Mouse (Mus musculus): ENCODE results near the gene Ndufa12. TPM values are rescaled to one million over a fixed set of nuclear protein-coding genes. Genes with fewer than 3 reads are reported as not detected.

Gene Ndufa12
- polyA plus RNA-seq, 1 experiment from 2014 or later, result 634 TPM

- Histone ChIP-seq H3K4me1 (replicated peaks) (no peaks in the 10 kb centered on the region), H3K4me2 (no peak overlapping the region), H3K9ac (no peak overlapping the region), H3K27ac (ENCODE audit: poor library complexity, severe bottlenecking) (no peak overlapping the region), H3K4me3 (no peak overlapping the region), H3K27me3 (replicated peaks) (no peaks in the 10 kb centered on the region), H3K36me3 (no peaks in the 10 kb centered on the region), H3K9me3 (replicated peaks) (no peaks in the 10 kb centered on the region)
- 76% methylated on average over 3 of the region's 3 CpGs for WGBS
- ATAC-seq (ENCODE audit: insufficient number of reproducible peaks, low FRiP score), result no peak
Measured at GRCm38 (mm10) chr10:94263211-94263610, 64.7 kb downstream of the Ndufa12 start.

- peaks cover 3% of the 10 kb centered on the region; the same call in 1 of the 2 replicates for H3K9me3 ChIP-seq (replicated peaks)
- no peak for ATAC-seq (ENCODE audit: insufficient number of reproducible peaks, low FRiP score)
- H3K4me2 ChIP-seq, result no peak overlapping the region
- WGBS, result 71% methylated on average over 17 of the region's 17 CpGs
- H3K4me1 ChIP-seq (replicated peaks), result no peaks in the 10 kb centered on the region
- no peak overlapping the region for H3K4me3 ChIP-seq
- no peak overlapping the region for H3K9ac ChIP-seq
- H3K27ac ChIP-seq (ENCODE audit: poor library complexity, severe bottlenecking), result no peak overlapping the region
- no peaks in the 10 kb centered on the region for H3K27me3 ChIP-seq (replicated peaks)
- H3K36me3 ChIP-seq, result no peaks in the 10 kb centered on the region
Measured at GRCm38 (mm10) chr10:94265656-94266542, 67.4 kb downstream of the Ndufa12 start.

Other genes with a start within 250 kb of the Ndufa12 start
- gene Vezt, start 162.9 kb upstream of the Ndufa12 start, polyA plus RNA-seq (2016; fragmentation: Nextera tagmentation; extraction: Ambion mirVana), result 29.4 and 30.5 TPM in 2 replicates
- gene Fgd6, start 162.7 kb upstream of the Ndufa12 start, polyA plus RNA-seq (2016; fragmentation: Nextera tagmentation; extraction: Ambion mirVana), result 3.7 and 4.0 TPM in 2 replicates
- 7.1 and 8.7 TPM in 2 replicates for gene Nr2c1, start 50.7 kb upstream of the Ndufa12 start, polyA plus RNA-seq (2016; fragmentation: Nextera tagmentation; extraction: Ambion mirVana)
- gene Gm4792, start 100.0 kb downstream of the Ndufa12 start, polyA plus RNA-seq (2016; fragmentation: Nextera tagmentation; extraction: Ambion mirVana), result not detected in 2 replicates
- gene Tmcc3, start 113.2 kb downstream of the Ndufa12 start, polyA plus RNA-seq (2016; fragmentation: Nextera tagmentation; extraction: Ambion mirVana), result 10.2 and 11.1 TPM in 2 replicates